Mouse (Mus musculus) lung, embryonic 16.5 days (tissue): ENCODE measurements around the gene Prtg. TPM values are rescaled to one million over a fixed set of nuclear protein-coding genes. Genes with fewer than 3 reads are reported as not detected.

Experiments
- ATAC-seq: fragments of 200-750 bp; cut with Nextera tagmentation; 2 replicates; pipeline ENCODE4 v1.8.0; 2017; ENCODE audit warnings: low read depth, mild to moderate bottlenecking, moderate library complexity
- H3K27ac ChIP-seq: fragments of 300-500 bp; sonication (generic); 2 replicates; pipeline ENCODE4 v1.5.1; 2014; ENCODE audit warnings: mild to moderate bottlenecking, control low read depth, low read length
- H3K27me3 ChIP-seq: fragments of 300-500 bp; sonication (generic); 2 replicates; pipeline ENCODE4 v1.6.1; 2014; ENCODE audit warnings: low read depth, low read length, mixed read lengths; ENCODE audit not compliant: control insufficient read depth, insufficient read depth
- H3K36me3 ChIP-seq: fragments of 300-500 bp; sonication (generic); 2 replicates; pipeline ENCODE4 v1.6.1; 2014; ENCODE audit warnings: low read length; ENCODE audit not compliant: control insufficient read depth, insufficient read depth
- H3K4me1 ChIP-seq: fragments of 300-500 bp; sonication (generic); replicated peaks from 2 replicates; pipeline ENCODE4 v1.6.1; 2014; ENCODE audit warnings: low read length, mixed read lengths; ENCODE audit not compliant: control insufficient read depth, insufficient read depth
- H3K4me2 ChIP-seq: fragments of 300-500 bp; sonication (generic); 2 replicates; pipeline ENCODE4 v1.6.1; 2014; ENCODE audit warnings: low read depth, low read length, control low read depth
- H3K4me3 ChIP-seq: fragments of 300-500 bp; sonication (generic); 2 replicates; pipeline ENCODE4 v1.5.1; 2014; ENCODE audit warnings: mild to moderate bottlenecking, low read length, control low read depth
- H3K9ac ChIP-seq: fragments of 300-500 bp; sonication (generic); 2 replicates; pipeline ENCODE4 v1.6.1; 2014; ENCODE audit warnings: low read length, control low read depth
- H3K9me3 ChIP-seq: fragments of 300-500 bp; sonication (generic); 2 replicates; pipeline ENCODE4 v1.6.1; 2016; ENCODE audit warnings: low read length; ENCODE audit not compliant: control insufficient read depth
- WGBS: fragments of 180-500 bp; shearing (Covaris S2); extraction: QIAGEN DNeasy Blood & Tissue Kit; methylation state at CpG from one replicate; pipeline ENCODE4 v1.1.7; 2014; 5-methylcytosine and 5-hydroxymethylcytosine counted together
- polyA plus RNA-seq: library from polyadenylated mRNA; unstranded; fragments of >200 nt; fragmentation: Nextera tagmentation; extraction: Ambion mirVana; gene quantifications from 2 replicates; pipeline ENCODE4 v1.2.1, GENCODE M21; 2015

Gene Prtg
- polyA plus RNA-seq, 1 experiment from 2014 or later: 0.34 TPM

- Histone ChIP-seq H3K4me1 (no peaks in the 10 kb centered on the region), H3K4me3 (no peak overlapping the region), H3K9ac (no peak overlapping the region), H3K27me3 (no peaks in the 10 kb centered on the region), H3K36me3 (no peaks in the 10 kb centered on the region), H3K27ac (no peak overlapping the region), H3K9me3 (no peaks in the 10 kb centered on the region), H3K4me2 (no peak overlapping the region)
- ATAC-seq: no peak
- WGBS: 74% methylated on average over 2 of the region's 2 CpGs
Observed at GRCm38 (mm10) chr9:72936301-72936700, 129.6 kb downstream of the Prtg start.

GRCm38 (mm10) chr9:72943424-72943823 lies 136.8 kb downstream of the Prtg start:
- Histone ChIP-seq H3K36me3 (peaks cover 19% of the 10 kb centered on the region), H3K4me1 (no peaks in the 10 kb centered on the region), H3K27ac (no peak overlapping the region), H3K9ac (no peak overlapping the region), H3K27me3 (no peaks in the 10 kb centered on the region), H3K4me2 (no peak overlapping the region), H3K4me3 (no peak overlapping the region), H3K9me3 (no peaks in the 10 kb centered on the region; the same call in 1 of the 2 replicates)
- 52% methylated on average over 3 of the region's 3 CpGs for WGBS
- no peak for ATAC-seq

- Histone ChIP-seq H3K9ac (no peak overlapping the region), H3K9me3 (no peaks in the 10 kb centered on the region; the same call in 1 of the 2 replicates), H3K4me2 (no peak overlapping the region), H3K27ac (no peak overlapping the region), H3K4me1 (no peaks in the 10 kb centered on the region), H3K36me3 (peaks cover 19% of the 10 kb centered on the region), H3K27me3 (no peaks in the 10 kb centered on the region), H3K4me3 (no peak overlapping the region)
- WGBS: 82% methylated on average over 13 of the region's 13 CpGs
- ATAC-seq: no peak
Observed at GRCm38 (mm10) chr9:72944286-72944685, 137.6 kb downstream of the Prtg start.

GRCm38 (mm10) chr9:72947010-72947409 lies 140.3 kb downstream of the Prtg start:
- Histone ChIP-seq H3K4me1 (no peaks in the 10 kb centered on the region), H3K4me2 (no peak overlapping the region), H3K4me3 (no peak overlapping the region), H3K36me3 (peaks cover 19% of the 10 kb centered on the region), H3K27me3 (no peaks in the 10 kb centered on the region), H3K9me3 (no peaks in the 10 kb centered on the region; the same call in 1 of the 2 replicates), H3K9ac (no peak overlapping the region), H3K27ac (no peak overlapping the region)
- WGBS: 90% methylated on average over 1 of the region's 1 CpGs
- no peak for ATAC-seq

- no peak for ATAC-seq
- Histone ChIP-seq H3K27me3 (no peaks in the 10 kb centered on the region), H3K27ac (no peak overlapping the region), H3K36me3 (peaks cover 19% of the 10 kb centered on the region), H3K9ac (no peak overlapping the region), H3K4me2 (no peak overlapping the region), H3K4me3 (no peak overlapping the region), H3K4me1 (no peaks in the 10 kb centered on the region), H3K9me3 (no peaks in the 10 kb centered on the region; the same call in 1 of the 2 replicates)
- 60% methylated on average over 7 of the region's 7 CpGs for WGBS
Observed at GRCm38 (mm10) chr9:72949572-72949971, 142.9 kb downstream of the Prtg start.

- H3K4me1 ChIP-seq: no peaks in the 10 kb centered on the region
- H3K36me3 ChIP-seq: no peaks in the 10 kb centered on the region
- no peaks in the 10 kb centered on the region for H3K27me3 ChIP-seq
- no peak for ATAC-seq
- H3K9ac ChIP-seq: no peak overlapping the region
- H3K4me2 ChIP-seq: no peak overlapping the region
- H3K4me3 ChIP-seq: no peak overlapping the region
- no peak overlapping the region for H3K27ac ChIP-seq
- WGBS: 36% methylated on average over 2 of the region's 2 CpGs
- no peaks in the 10 kb centered on the region for H3K9me3 ChIP-seq
Observed at GRCm38 (mm10) chr9:72954746-72955145, 148.1 kb downstream of the Prtg start.

GRCm38 (mm10) chr9:72955546-72955945 lies 148.9 kb downstream of the Prtg start:
- Histone ChIP-seq H3K4me1 (no peaks in the 10 kb centered on the region), H3K27me3 (no peaks in the 10 kb centered on the region), H3K4me2 (no peak overlapping the region), H3K9me3 (no peaks in the 10 kb centered on the region), H3K4me3 (no peak overlapping the region), H3K27ac (no peak overlapping the region), H3K9ac (no peak overlapping the region), H3K36me3 (no peaks in the 10 kb centered on the region)
- ATAC-seq: no peak
- WGBS: 15% methylated on average over 1 of the region's 1 CpGs

- 1% methylated on average over 43 of the region's 43 CpGs for WGBS
- H3K27ac ChIP-seq: peak within 1 kb of the TSS; percentile 61
- H3K36me3 ChIP-seq: no peaks in the 10 kb centered on the region
- no peaks in the 10 kb centered on the region for H3K27me3 ChIP-seq
- H3K9me3 ChIP-seq: no peaks in the 10 kb centered on the region
- peak; percentile 93 for ATAC-seq
- H3K4me1 ChIP-seq: no peaks in the 10 kb centered on the region
- peak within 1 kb of the TSS; percentile 75 for H3K4me3 ChIP-seq
- peak within 1 kb of the TSS; percentile 77 for H3K4me2 ChIP-seq
- H3K9ac ChIP-seq: peak within 1 kb of the TSS; percentile 72
Observed at GRCm38 (mm10) chr9:72958521-72959450, 152.1 kb downstream of the Prtg start, which contains the start of the genes Dyx1c1 and Gm44503. Dyx1c1 (plus strand) TSS chr9:72958785. Gm44503 (plus strand) TSS chr9:72958852.

GRCm38 (mm10) chr9:72961346-72961745 lies 154.7 kb downstream of the Prtg start:
- 56% methylated on average over 8 of the region's 8 CpGs for WGBS
- H3K27ac ChIP-seq: no peak overlapping the region
- ATAC-seq: no peak

More at GRCm38 (mm10) chr9:72961346-72961745, 154.7 kb downstream of the Prtg start:
- Histone ChIP-seq H3K4me3 (no peak overlapping the region), H3K9ac (no peak overlapping the region), H3K4me1 (no peaks in the 10 kb centered on the region), H3K9me3 (no peaks in the 10 kb centered on the region), H3K36me3 (no peaks in the 10 kb centered on the region), H3K27me3 (no peaks in the 10 kb centered on the region), H3K4me2 (no peak overlapping the region)
